Mouse (Mus musculus) lung, adult 2 months (tissue): Measurements from ENCODE around the gene Micu2.

Experiments
- CTCF ChIP-seq: fragments of 200-500 bp; IDR thresholded peaks from 2 replicates; pipeline ENCODE4 v1.5.1; 2011; ENCODE audit warnings: mild to moderate bottlenecking, low read length, control low read depth; ENCODE audit not compliant: insufficient read depth
- POLR2A ChIP-seq: fragments of 200-500 bp; IDR thresholded peaks from 2 replicates; pipeline ENCODE4 v1.6.1; 2011; ENCODE audit warnings: low read depth, mild to moderate bottlenecking, control low read depth, low read length, borderline replicate concordance; ENCODE audit errors: extremely low read depth

DNA sequence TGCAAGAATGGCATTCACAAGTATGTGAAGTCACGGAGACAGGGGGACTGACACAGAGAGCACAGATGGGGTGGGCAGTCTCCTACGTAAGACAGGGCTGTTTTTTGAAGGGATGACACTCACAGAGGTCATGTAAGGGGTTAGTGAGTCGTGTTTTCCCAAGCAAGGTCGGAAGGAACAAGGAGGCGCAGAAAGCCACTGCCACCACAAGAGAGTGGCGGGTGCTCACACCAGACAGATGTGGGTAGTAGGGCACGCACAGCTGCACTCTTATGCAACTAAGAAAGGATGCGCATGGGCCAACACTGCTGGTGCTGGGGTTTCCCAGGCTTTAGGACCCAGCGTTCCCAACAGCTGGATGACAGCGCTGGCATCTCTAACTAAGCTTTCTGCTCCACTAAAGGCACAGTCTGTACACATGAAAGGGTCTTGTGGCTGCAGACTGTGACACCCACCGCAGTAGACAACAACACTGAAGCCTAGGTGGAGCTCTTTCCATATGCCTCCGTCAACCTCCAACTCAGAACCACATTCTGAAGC lies 27.0 kb downstream of the Micu2 start:
- TF ChIP-seq CTCF (no peak), POLR2A (no peak)
